Mouse (Mus musculus) myocyte (in vitro differentiated cells): ENCODE measurements at regions not wholly inside any gene's neighbourhood (a gene's known extent, or its start where the extent isn't known, plus 50 kb on each side); places are given as distances from the start of the nearest gene placed in this dataset.

ENCODE experiments used
- H3K27me3 ChIP-seq: one replicate; pipeline ENCODE4 v1.6.1; 2011; ENCODE audit not compliant: control insufficient read depth, insufficient read depth, insufficient read length
- H3K36me3 ChIP-seq: one replicate; pipeline ENCODE4 v1.6.1; 2011; ENCODE audit not compliant: control insufficient read depth, insufficient read depth
- H3K4me2 ChIP-seq: one replicate; pipeline ENCODE4 v1.6.1; 2011; ENCODE audit warnings: low read depth, control low read depth
- H3K4me3 ChIP-seq: one replicate; pipeline ENCODE4 v1.5.1; 2011; ENCODE audit warnings: mild to moderate bottlenecking, control low read depth, moderate library complexity
- H3K79me2 ChIP-seq: one replicate; pipeline ENCODE4 v1.6.1; 2011; ENCODE audit not compliant: control insufficient read depth, insufficient read depth
- H3ac ChIP-seq: one replicate; pipeline ENCODE4 v1.6.1; 2011; ENCODE audit not compliant: control insufficient read depth, insufficient read length
- CEBPB ChIP-seq: IDR thresholded peaks from 2 replicates; pipeline ENCODE4 v1.6.1; 2011; ENCODE audit warnings: mild to moderate bottlenecking, moderate library complexity; ENCODE audit not compliant: poor library complexity, insufficient read depth, severe bottlenecking
- E2F4 ChIP-seq: IDR thresholded peaks from one replicate; pipeline ENCODE4 v1.6.1; 2011; ENCODE audit warnings: mild to moderate bottlenecking, control low read depth, moderate library complexity; ENCODE audit not compliant: insufficient read depth
- MAX ChIP-seq: IDR thresholded peaks from one replicate; pipeline ENCODE4 v1.6.1; 2011; ENCODE audit warnings: low read depth, mild to moderate bottlenecking, control low read depth
- MYOD1 ChIP-seq, 3 experiments: IDR thresholded peaks; one replicate each; pipeline ENCODE4 v1.6.1; 2011; ENCODE audit warnings: control low read depth in 2 of 3, low read depth in 2 of 3, mild to moderate bottlenecking in 2 of 3, moderate library complexity in 1 of 3; ENCODE audit not compliant: insufficient read length in 2 of 3, control insufficient read depth in 1 of 3
- MYOG ChIP-seq, 3 experiments: IDR thresholded peaks; one replicate each; pipeline ENCODE4 v1.6.1; 2011; ENCODE audit warnings: control low read depth in 2 of 3, low read depth in 2 of 3, mild to moderate bottlenecking in 2 of 3; ENCODE audit not compliant: insufficient read length in 2 of 3, control insufficient read depth in 1 of 3, insufficient read depth in 1 of 3
- POLR2A ChIP-seq: IDR thresholded peaks from one replicate; pipeline ENCODE4 v1.6.1; 2011; ENCODE audit warnings: low read depth, mild to moderate bottlenecking, control low read depth, moderate library complexity; ENCODE audit not compliant: insufficient read length
- POLR2AphosphoS2 ChIP-seq: IDR thresholded peaks from one replicate; pipeline ENCODE4 v1.6.1; 2011; ENCODE audit warnings: low read depth, control low read depth; ENCODE audit not compliant: insufficient read length
- REST ChIP-seq: IDR thresholded peaks from one replicate; pipeline ENCODE4 v1.6.1; 2011; ENCODE audit warnings: mild to moderate bottlenecking, control low read depth, moderate library complexity; ENCODE audit not compliant: insufficient read depth, insufficient read length
- SRF ChIP-seq: IDR thresholded peaks from one replicate; pipeline ENCODE4 v1.6.1; 2011; ENCODE audit warnings: low read depth; ENCODE audit not compliant: control insufficient read depth, insufficient read length
- TCF12 ChIP-seq: IDR thresholded peaks from one replicate; pipeline ENCODE4 v1.6.1; 2011; ENCODE audit warnings: mild to moderate bottlenecking, control low read depth; ENCODE audit not compliant: poor library complexity, insufficient read depth, severe bottlenecking
- TCF3 ChIP-seq: IDR thresholded peaks from one replicate; pipeline ENCODE4 v1.6.1; 2011; ENCODE audit warnings: low read depth, control low read depth; ENCODE audit not compliant: insufficient read length
- USF1 ChIP-seq: IDR thresholded peaks from one replicate; pipeline ENCODE4 v1.6.1; 2011; ENCODE audit warnings: low read depth, mild to moderate bottlenecking, control low read depth, moderate library complexity

GRCm38 (mm10) chr3:154443351-154444075, 113.1 kb upstream of the Lhx8 start:
- H3K36me3 ChIP-seq, result no peaks in the 10 kb centered on the region
- no peak overlapping the region for H3K4me2 ChIP-seq
- no peaks in the 10 kb centered on the region for H3K27me3 ChIP-seq
- no peak overlapping the region for H3K4me3 ChIP-seq
- H3K79me2 ChIP-seq, result no peaks in the 10 kb centered on the region
- TF ChIP-seq CEBPB, result no peak
- TF ChIP-seq POLR2AphosphoS2, result no peak
- TF ChIP-seq REST, result no peak
- TF ChIP-seq MAX, result no peak
- TF ChIP-seq MYOG (IDR thresholded peaks at IDR 0.05; ENCODE audit: control insufficient read depth in 1 of 3, insufficient read depth in 1 of 3, insufficient read length in 2 of 3, low read depth in 2 of 3), result no peak
- TF ChIP-seq TCF3, result no peak
- TF ChIP-seq E2F4, result no peak
- TF ChIP-seq SRF, result no peak
- H3ac ChIP-seq, result no peak overlapping the region

- no peak for TF ChIP-seq MAX
- no peak for TF ChIP-seq POLR2AphosphoS2
- TF ChIP-seq E2F4, result no peak
- TF ChIP-seq POLR2A, result no peak
- no peak for TF ChIP-seq SRF
- no peak for TF ChIP-seq TCF12
- no peak for TF ChIP-seq REST
- TF ChIP-seq CEBPB, result no peak
- no peak for TF ChIP-seq MYOG (IDR thresholded peaks at IDR 0.05; ENCODE audit: control insufficient read depth in 1 of 3, insufficient read depth in 1 of 3, insufficient read length in 2 of 3, low read depth in 2 of 3)
- TF ChIP-seq MYOD1 (IDR thresholded peaks at IDR 0.05; ENCODE audit: control insufficient read depth in 1 of 3, insufficient read length in 2 of 3, low read depth in 2 of 3), result no peak
- no peak for TF ChIP-seq USF1
- no peak for TF ChIP-seq TCF3
- H3K4me2 ChIP-seq, result no peak overlapping the region
- H3K36me3 ChIP-seq, result no peaks in the 10 kb centered on the region
- no peaks in the 10 kb centered on the region for H3K27me3 ChIP-seq
- H3ac ChIP-seq, result no peak overlapping the region
- H3K4me3 ChIP-seq, result no peak overlapping the region
- no peaks in the 10 kb centered on the region for H3K79me2 ChIP-seq
Observed at GRCm38 (mm10) chr3:154441454-154441853, 111.0 kb upstream of the Lhx8 start.

- Histone ChIP-seq H3K36me3 (no peaks in the 10 kb centered on the region), H3ac (no peak overlapping the region), H3K27me3 (no peaks in the 10 kb centered on the region), H3K4me3 (no peak overlapping the region), H3K79me2 (no peaks in the 10 kb centered on the region), H3K4me2 (no peak overlapping the region)
- TF ChIP-seq MYOD1 (IDR thresholded peaks at IDR 0.05; ENCODE audit: control insufficient read depth in 1 of 3, insufficient read length in 2 of 3, low read depth in 2 of 3) (no peak), POLR2A (no peak), POLR2AphosphoS2 (no peak), MAX (no peak), TCF3 (no peak), REST (no peak), TCF12 (no peak), MYOG (IDR thresholded peaks at IDR 0.05; ENCODE audit: control insufficient read depth in 1 of 3, insufficient read depth in 1 of 3, insufficient read length in 2 of 3, low read depth in 2 of 3) (no peak), E2F4 (no peak), SRF (no peak), USF1 (no peak), CEBPB (no peak)
Observed at GRCm38 (mm10) chr3:154440899-154441298, 110.4 kb upstream of the Lhx8 start.

- Histone ChIP-seq H3K36me3 (no peaks in the 10 kb centered on the region), H3K27me3 (no peaks in the 10 kb centered on the region), H3K4me3 (no peak overlapping the region), H3K4me2 (no peak overlapping the region), H3K79me2 (no peaks in the 10 kb centered on the region), H3ac (no peak overlapping the region)
- TF ChIP-seq USF1, result no peak
Observed at GRCm38 (mm10) chr3:154430856-154431255, 100.4 kb upstream of the Lhx8 start.

DNA sequence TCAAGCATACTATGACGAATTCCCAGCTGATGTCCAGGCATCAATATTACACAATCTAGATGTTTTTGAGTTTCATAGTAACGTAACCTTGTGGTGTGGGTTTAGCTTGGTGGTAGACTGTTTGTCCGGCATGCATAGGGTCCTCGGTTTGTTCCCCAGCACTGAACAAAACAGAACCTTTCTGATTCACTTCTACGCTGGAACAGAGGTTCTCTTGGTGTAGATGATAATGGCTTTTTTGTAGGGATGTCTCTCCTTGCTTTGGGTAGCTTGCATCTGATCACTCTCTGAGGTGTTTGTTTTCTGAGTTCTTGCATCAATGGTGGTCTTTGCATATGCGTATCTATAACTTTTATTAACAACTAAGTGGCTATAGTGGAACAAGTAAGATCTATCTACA, 99.2 kb upstream of the Lhx8 start:
- Histone ChIP-seq H3K4me3 (no peak overlapping the region), H3K79me2 (no peaks in the 10 kb centered on the region), H3K27me3 (no peaks in the 10 kb centered on the region), H3ac (no peak overlapping the region), H3K4me2 (no peak overlapping the region), H3K36me3 (no peaks in the 10 kb centered on the region)
- TF ChIP-seq REST, result no peak
- no peak for TF ChIP-seq MAX
- no peak for TF ChIP-seq CEBPB
